Mouse (Mus musculus) R1 (cell line): ENCODE measurements around the gene Pomt1.

Experiments used
- DNase-seq: peaks from one replicate; pipeline ENCODE4 v3.0.0-alpha.2; 2018; ENCODE audit warnings: low read depth, low spot score

Pomt1 gene

DNA sequence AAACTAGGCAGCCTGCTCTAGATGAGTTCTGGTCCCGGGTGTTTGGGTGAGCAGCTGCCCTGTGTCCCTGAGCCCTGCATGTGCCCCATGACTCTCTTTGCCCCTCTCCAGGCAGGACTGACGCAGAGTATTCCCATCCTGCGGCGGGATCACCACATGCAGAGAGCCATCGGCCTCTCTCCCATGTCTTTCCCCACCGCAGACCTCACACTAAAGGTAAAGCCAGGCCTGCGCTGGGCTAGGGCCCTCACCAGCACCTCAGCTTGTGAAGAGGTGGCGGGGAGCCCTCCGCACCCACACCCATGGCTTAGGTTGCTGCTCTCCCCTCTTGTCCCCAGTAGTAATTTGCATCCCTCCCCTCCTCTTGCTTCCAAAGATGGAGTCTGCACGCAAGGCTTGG lies 15.4 kb upstream of the Pomt1 start:
- DNase-seq = no peak

DNA sequence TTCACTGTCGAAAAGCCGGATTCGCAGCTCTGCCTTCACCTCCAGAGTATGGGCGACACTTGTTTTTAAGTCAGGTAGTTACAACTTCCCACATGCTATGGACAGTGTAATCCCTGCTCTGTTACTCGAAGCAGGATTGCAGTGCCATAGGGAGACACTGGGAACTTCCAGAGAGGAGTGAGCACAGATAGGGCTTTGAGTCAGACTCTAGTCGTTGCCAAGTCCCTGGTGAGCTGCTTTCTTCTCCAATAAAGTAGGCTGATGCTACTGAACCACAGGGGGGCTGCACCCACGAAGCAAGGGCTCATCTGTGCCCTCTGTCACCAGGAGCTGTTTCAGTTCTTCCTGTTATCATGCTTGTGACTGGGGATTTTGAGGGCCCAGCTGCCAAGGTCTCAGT lies 14.8 kb upstream of the Pomt1 start:
- DNase-seq = no peak

DNA sequence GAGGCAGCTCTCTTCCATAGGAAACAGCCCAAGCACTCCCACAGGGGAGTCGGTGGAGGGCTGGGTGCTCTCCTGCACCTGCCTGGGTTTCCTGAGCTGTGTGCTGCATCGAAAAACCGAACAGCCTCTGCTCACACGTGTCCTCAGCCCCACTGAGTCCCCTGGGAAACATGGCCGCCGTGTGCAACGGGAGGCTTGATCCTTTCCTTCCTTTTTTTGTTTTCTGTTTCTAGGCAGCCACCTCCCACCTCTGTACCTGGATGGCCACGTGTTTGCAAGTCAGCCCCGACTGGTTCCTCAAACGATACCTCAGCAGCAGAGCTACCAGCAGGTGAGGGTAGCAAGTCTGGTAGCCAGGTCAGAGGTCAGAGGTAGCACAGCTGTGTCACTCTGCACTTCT lies 14.3 kb upstream of the Pomt1 start:
- DNase-seq = no peak

- DNase-seq = no peak
Measured at GRCm38 (mm10) chr2:32235433-32235832, 957 bp upstream of the Pomt1 start.

- DNase-seq = peak; percentile 84
Measured at GRCm38 (mm10) chr2:32236760-32237487, 534 bp downstream of the Pomt1 start.

DNA sequence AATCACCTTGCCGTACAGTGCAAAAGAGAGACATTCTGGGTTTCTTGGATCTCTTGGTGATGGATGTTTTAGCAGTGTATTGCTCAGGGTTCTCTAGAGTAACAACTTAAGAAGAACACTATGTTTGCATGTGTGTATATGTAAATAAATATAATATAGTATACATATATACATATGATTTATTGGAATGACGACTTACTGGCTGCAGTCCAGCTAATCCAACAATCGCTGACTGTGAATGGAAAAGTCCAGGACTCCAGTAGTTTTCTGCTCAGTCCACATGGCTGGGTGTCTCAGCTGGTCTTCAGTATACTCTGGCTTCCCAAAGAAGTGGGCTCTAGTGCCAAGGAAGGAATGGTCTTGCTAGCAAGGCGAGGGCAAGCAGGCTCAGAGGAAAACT lies 1.2 kb downstream of the Pomt1 start:
- no peak for DNase-seq

- DNase-seq = no peak
Measured at GRCm38 (mm10) chr2:32238708-32239435, 2.5 kb downstream of the Pomt1 start.

- peak; percentile 64 for DNase-seq
Measured at GRCm38 (mm10) chr2:32240591-32240990, 4.2 kb downstream of the Pomt1 start.

DNA sequence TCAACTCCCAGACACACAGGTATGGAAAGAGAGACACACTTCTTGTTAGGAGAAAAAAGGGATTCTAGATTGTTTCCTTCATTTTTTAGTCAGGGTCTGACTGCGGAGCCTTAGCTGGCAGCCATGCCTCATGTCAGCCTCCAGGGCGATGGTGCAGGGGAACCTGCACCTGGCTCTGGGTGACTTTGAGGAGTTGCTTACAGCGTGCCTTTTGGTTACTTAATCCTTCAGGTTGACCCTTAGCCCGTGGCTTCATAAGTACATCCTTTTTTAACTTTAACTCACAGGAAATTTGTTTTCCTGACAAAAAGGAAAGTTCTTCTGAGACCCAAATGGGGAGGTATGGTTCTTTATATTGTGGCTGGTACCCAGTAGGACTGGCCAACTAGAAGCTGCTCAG lies 6.6 kb downstream of the Pomt1 start:
- no peak for DNase-seq

DNA sequence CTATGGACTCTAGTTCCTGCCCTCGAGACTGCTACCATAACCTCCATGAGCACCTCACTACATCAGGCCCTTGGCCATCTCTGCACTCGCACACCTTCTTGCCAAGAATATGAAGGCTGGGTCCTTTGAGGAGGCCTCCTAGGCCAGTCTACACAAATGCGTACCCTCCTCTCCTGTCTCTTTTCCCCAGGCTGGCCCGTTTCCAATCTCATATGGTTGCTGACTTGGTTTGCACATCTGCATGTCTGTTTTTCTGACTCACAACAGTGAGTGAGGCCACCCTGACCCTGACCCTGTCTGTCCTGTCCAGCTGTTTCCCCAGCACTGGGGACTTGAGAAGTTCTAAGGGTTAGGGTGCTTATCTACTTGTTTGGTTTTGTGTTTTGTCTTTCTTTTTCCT lies 10.4 kb downstream of the Pomt1 start:
- no peak for DNase-seq

DNA sequence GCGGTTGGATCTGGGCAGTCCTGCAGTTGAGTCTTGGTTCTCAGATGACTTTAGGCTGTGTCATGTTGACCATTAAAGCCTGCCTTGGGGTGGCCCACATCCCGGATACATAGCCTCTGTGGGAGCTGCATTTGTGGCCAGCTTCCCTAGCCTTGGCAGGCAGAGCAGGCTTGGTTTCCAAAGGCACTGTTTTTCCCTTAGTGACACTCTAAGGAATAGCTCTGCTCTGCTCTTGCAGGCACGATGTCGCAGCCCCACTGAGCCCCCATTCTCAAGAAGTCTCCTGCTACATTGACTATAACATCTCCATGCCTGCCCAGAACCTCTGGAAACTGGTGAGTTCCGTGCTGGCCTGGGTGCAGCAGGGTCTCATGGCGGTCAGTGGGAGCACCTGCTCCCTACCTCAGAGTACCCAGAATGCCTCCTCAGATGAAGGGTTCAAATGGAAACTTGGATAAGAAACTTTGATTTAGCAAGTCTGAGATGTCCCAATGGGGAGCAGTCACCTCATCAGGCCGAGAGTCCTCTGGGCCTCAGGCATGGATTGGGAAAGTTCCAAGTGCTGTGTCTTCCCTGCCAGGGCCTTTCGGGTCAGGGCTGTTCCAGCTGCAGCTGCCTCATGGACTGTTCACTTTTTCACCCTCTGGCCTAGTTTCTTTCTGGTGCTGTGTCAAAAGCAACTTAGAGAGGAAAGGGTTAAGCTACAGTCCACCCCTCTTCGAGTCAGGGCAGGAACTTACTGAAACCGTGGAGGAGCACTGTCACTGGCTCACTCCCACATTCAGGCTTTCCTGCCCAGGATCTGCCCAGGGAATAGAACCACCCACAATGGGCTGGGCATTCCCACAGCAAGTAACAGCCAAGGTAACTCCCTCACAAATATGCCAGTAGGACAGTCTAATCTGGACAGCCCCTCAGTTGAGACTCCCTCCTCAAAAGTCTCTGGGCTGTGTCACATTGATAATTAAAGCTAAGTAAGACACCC lies 12.3 kb downstream of the Pomt1 start:
- no peak for DNase-seq

DNA sequence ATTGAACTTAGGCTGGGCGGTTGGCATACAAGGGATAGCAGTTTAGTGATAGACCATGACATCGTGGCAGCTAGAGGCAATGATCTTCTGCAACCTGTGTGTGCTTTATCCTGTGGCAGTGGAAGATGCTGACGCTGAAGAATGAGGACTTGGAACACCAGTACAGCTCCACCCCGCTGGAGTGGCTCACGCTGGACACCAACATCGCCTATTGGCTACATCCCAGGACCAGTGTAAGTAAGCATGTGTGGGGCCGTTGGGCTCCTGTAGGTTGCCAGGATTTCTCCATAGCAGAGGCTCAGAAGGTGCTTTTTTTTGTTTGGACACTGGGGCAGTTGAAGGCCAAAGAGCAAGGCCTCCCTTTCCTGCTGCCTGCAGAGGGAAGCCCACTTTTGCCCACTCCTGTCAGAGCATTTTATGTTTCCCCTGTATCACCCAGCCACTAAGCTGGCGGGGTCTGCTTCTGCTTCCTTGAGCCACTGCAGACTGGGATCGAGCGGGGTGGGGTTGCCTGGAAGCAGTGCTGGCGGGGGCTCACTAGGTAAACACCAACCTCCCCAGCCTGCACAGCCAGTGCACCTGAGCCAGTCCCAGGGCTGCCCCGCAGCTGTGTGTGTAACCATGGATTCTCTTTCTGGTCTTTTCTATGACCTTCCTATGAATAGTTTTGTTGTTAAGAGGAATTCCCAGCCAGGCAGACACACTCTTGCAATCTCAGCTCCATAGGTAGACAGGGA lies 15.6 kb downstream of the Pomt1 start:
- DNase-seq = no peak

DNA sequence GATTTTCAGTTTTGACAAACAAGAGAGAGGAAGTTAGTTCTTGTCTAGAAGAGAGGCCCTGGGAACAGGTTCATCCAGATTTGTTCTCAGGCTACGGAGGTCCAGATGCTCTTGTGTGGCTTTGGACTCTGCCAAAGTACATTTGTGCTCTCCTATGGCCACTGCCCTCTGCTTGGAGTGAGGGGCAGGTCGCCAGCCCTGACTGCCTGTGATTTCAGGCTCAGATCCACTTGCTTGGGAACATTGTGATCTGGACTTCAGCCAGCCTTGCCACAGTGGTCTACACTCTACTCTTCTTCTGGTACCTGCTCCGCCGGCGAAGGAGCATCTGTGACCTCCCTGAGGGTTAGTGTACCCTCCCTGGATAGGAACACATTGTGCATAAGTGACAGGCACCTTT lies 16.3 kb downstream of the Pomt1 start:
- no peak for DNase-seq

- no peak for DNase-seq
Measured at GRCm38 (mm10) chr2:32253352-32253751, 17.0 kb downstream of the Pomt1 start.

- DNase-seq = no peak
Measured at GRCm38 (mm10) chr2:32254563-32254962, 18.2 kb downstream of the Pomt1 start.

DNA sequence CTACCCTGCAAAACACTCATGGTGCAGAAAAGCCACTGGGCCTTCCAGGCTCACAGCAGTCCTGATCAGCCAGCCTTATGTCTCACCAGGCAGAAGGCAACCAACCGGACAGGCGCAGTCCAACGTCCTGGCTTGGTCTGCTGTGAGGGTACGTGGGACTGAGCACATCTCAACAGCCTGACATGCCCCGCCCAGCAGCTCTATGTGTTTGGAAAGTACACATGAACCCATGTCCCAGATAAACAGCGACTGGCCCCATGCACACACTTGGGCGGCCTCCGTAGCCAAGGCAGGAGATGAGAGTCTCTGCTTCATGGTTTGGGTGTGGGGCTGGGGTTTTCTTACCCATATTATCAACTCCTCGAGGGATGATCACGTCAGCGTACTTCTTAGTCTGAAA lies 19.9 kb downstream of the Pomt1 start:
- no peak for DNase-seq

- no peak for DNase-seq
Measured at GRCm38 (mm10) chr2:32258887-32259533, 22.6 kb downstream of the Pomt1 start.

GRCm38 (mm10) chr2:32259657-32260417 lies 23.4 kb downstream of the Pomt1 start, which contains the start of gene Uck1:
Uck1 (minus strand) TSS chr2:32260159.
- peak; percentile 97 for DNase-seq

DNA sequence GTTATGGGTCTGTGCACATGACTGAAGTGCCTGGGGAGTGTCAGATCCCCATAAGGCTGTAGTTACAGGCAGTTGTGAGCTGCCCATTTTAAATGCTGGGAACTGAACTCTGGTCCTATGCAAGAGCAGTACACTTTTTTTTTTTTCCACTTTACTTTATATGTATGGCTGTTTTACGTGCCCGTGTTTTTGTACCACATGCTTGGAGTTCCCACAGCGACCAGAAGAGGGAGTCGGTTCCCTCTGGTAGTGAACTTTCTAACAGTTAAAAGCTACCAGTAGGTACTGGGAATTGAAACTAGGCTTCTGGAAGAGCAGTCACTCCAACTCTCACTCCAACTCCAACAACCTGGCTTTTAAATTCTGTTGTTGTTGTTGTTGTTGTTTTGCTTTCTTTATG lies 24.2 kb downstream of the Pomt1 start:
- DNase-seq = peak; percentile 91

DNA sequence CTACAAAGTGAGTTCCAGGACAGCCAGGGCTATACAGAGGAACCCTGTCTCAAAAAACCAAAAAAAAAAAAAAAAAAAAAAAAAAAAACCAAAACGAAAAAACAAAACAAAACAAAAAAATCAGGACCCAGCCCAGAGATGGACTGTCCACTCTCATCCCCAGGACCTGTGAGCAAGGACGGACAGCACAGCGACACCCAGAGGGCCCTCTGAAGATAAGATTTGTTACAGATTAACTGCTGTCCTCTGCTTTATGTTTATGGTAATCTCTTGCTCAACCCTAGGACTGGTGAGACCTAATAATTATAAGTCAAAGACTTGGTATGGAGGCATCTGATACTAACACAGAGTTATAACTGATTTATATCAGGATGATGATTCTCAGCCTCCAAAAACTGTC lies 39.4 kb downstream of the Pomt1 start:
- DNase-seq = no peak
